Comparison of ENCODE assay signal across 25 mouse cellular contexts in the genomic region with DNA sequence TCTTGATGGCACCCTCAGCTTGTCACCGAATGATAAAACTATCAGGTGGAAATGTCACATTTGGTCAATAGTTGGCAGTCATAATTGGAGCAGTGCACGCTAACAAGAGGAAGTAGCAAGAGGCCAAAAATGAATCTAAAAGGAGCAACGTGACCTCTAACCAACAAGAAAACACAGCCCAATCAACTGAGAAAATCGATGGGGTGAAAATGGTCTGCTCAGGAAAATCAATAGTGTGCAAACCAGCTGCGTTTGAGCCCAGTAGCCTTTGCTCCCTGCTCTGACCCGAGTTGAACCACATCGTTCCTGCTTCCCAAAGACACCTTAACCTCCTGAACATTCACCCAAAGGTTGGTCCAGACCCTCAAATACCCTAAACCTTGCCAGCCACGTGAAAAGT.
"Had no signal": no experiment of that assay in that cellular context is flagged by ENCODE, and none has a peak within 500 bp of the region (broad histone marks: within the 10 kb centered on the region; RNA-seq: fewer than 3 reads in every experiment).

No protein-coding gene starts in this region.

- H3K9ac ChIP-seq: heart, embryonic 12.5 days; hindbrain, embryonic 13.5 days; hindbrain, embryonic 15.5 days; kidney, embryonic 15.5 days; limb, embryonic 12.5 days; liver, embryonic 13.5 days had no signal

- H3K4me2 ChIP-seq: heart, embryonic 12.5 days; hindbrain, embryonic 13.5 days; hindbrain, embryonic 15.5 days; kidney, embryonic 15.5 days; limb, embryonic 12.5 days; liver, embryonic 13.5 days had no signal

- ATAC-seq: hindbrain, postnatal 0 days; intestine, embryonic 16.5 days had no signal

- H3K27ac ChIP-seq: gastrocnemius, adult 2 months; heart, embryonic 10.5 days; hindbrain, embryonic 13.5 days; hindbrain, embryonic 15.5 days; hindbrain, postnatal 0 days; kidney, embryonic 15.5 days; kidney, postnatal 0 days; left cerebral cortex, adult 2 months; limb, embryonic 10.5 days; limb, embryonic 12.5 days; liver, embryonic 13.5 days had no signal

- H3K36me3 ChIP-seq: heart, embryonic 10.5 days; heart, embryonic 12.5 days; hindbrain, embryonic 13.5 days; hindbrain, embryonic 15.5 days; kidney, embryonic 15.5 days; limb, embryonic 10.5 days; limb, embryonic 12.5 days; liver, embryonic 13.5 days had no signal

- H3K4me1 ChIP-seq: heart, embryonic 10.5 days; heart, embryonic 12.5 days; hindbrain, embryonic 13.5 days; hindbrain, embryonic 15.5 days; kidney, embryonic 15.5 days; liver, embryonic 13.5 days had no signal

- DNase-seq: gastrocnemius, adult 2 months; gastrocnemius, postnatal 10 days; gastrocnemius, postnatal 25 days; heart, adult 18-20 months; heart, postnatal 10 days; heart, postnatal 36 days; kidney, adult 11 months; kidney, adult 2 months; kidney, adult 9 months; kidney, postnatal 14 days; kidney, postnatal 36 days; layer of hippocampus, adult 9-11 months; liver, embryonic 13.5 days; lung, adult 18-20 months had no signal

- H3K4me3 ChIP-seq: gastrocnemius, adult 2 months; heart, embryonic 10.5 days; heart, embryonic 12.5 days; hindbrain, embryonic 13.5 days; hindbrain, embryonic 15.5 days; kidney, embryonic 15.5 days; left cerebral cortex, adult 2 months; limb, embryonic 10.5 days; limb, embryonic 12.5 days; liver, embryonic 13.5 days had no signal

- H3K9me3 ChIP-seq: heart, embryonic 10.5 days; heart, embryonic 12.5 days; hindbrain, embryonic 13.5 days; hindbrain, embryonic 15.5 days; kidney, embryonic 15.5 days; limb, embryonic 10.5 days; limb, embryonic 12.5 days; liver, embryonic 13.5 days had no signal

- H3K27me3 ChIP-seq: heart, embryonic 12.5 days; hindbrain, embryonic 13.5 days; hindbrain, embryonic 15.5 days; kidney, embryonic 15.5 days; limb, embryonic 12.5 days; liver, embryonic 13.5 days had no signal
